Comparison of ENCODE assay signal across 8 mouse cellular contexts in the genomic region with DNA sequence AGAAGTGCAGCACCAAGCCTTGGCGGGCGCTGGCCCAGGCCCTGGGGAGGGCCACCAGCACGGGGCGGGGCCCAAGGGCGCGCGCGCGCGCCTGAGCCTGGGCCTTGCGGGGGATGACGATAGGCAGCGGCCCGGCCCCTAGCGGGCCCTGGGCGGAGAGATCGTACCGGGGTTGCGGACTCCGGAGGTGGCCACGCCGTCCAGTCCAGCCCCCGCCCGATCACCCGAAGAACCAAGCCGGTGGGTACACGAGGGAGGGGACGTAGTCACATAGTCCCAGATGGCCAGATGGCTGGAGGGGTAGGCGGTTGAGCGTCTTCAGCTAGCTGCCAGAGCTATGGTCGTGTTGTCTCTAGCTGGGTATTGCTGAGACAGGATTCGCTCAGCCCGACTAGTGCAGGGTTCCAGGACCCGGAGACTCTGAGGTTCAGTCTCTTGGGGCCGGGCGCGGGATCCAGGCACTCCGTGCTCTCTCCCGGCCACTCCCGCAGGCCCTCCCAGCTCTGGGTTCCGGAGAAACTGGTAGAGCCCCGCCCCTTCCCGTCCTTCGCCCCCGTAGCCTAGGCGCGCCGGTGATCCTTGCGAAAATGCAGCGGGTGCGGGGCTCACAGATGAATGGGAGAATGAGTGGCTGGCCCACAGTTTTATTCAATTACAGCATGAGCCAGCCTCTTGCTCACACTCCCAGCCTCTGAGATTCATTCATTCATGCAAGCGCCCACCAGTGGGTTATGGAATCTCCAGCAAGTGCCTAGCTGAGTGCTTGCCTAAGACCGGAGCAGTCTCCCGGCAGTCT. TPM values are rescaled to one million over a fixed set of nuclear protein-coding genes. Genes with fewer than 3 reads are reported as not detected.
A peak's percentile ranks its signal among the peaks of the same experiment; 100 is the strongest.
DNase-seq lines count a peak whose midpoint lies in the region; ATAC-seq and TF ChIP-seq lines count a peak whose summit lies in the region.

No protein-coding gene starts in this region.

- WGBS in hindbrain, postnatal 0 days: under 1% methylated on average over 54 of the region's 54 CpGs

- H3K9ac ChIP-seq in hindbrain, postnatal 0 days (replicated peaks; ENCODE audit: low read length): peak overlapping the region; percentile 72

- no peaks in the 10 kb centered on the region for H3K9me3 ChIP-seq in hindbrain, postnatal 0 days (ENCODE audit: low read length)
- H3K9me3 ChIP-seq in megakaryocyte, embryonic 14.5 days: no peaks in the 10 kb centered on the region

- H3K27me3 ChIP-seq in hindbrain, postnatal 0 days (ENCODE audit: insufficient read depth, low read length): no peaks in the 10 kb centered on the region
- no peaks in the 10 kb centered on the region for H3K27me3 ChIP-seq in megakaryocyte, embryonic 14.5 days (replicated peaks)

- H3K4me3 ChIP-seq in hindbrain, postnatal 0 days (ENCODE audit: low read length): peak overlapping the region; percentile 54
- peak overlapping the region; percentile 100 for H3K4me3 ChIP-seq in megakaryocyte, embryonic 14.5 days (replicated peaks)

- TF ChIP-seq CTCF in hindbrain, postnatal 0 days (IDR thresholded peaks at IDR 0.05; ENCODE audit: low read depth): no peak

- peak overlapping the region; percentile 87 for H3K27ac ChIP-seq in hindbrain, postnatal 0 days

- H3K4me2 ChIP-seq in hindbrain, postnatal 0 days (ENCODE audit: low read depth, low read length): peak overlapping the region; percentile 91

- intact Hi-C loops in left cerebral cortex, postnatal 10 days (cut with DNase I): no loop called here

- DNase-seq in cerebellum, postnatal 4 days (ENCODE audit: low spot score in 2 of 2): peak; percentile 41 to 55
- peak; percentile 74 to 80 for DNase-seq in gastrocnemius, adult 8-10 months (ENCODE audit: low spot score in 2 of 2)
- peak; percentile 77 for DNase-seq in hindbrain, postnatal 0 days (ENCODE audit: low spot score)
- peak; percentile 57 to 90 for DNase-seq in left cerebral cortex, postnatal 10 days (ENCODE audit: extremely low spot score in 1 of 2, low spot score in 2 of 2)
- DNase-seq in right cerebral cortex, postnatal 36 days (ENCODE audit: low spot score in 2 of 2): peak; percentile 69 to 78
- peak; percentile 73 to 81 for DNase-seq in urinary bladder, postnatal 36 days (ENCODE audit: low spot score in 2 of 2)

- ATAC-seq in activated CD4-positive, CD25-positive, alpha-beta regulatory T cell, adult 4 months: peak; percentile 67
- peak; percentile 55 for ATAC-seq in hindbrain, postnatal 0 days

- no peaks in the 10 kb centered on the region for H3K36me3 ChIP-seq in hindbrain, postnatal 0 days (ENCODE audit: insufficient read depth, low read length)
- H3K36me3 ChIP-seq in megakaryocyte, embryonic 14.5 days (replicated peaks; ENCODE audit: low read length): peaks cover 21% of the 10 kb centered on the region

- H3K4me1 ChIP-seq in hindbrain, postnatal 0 days (ENCODE audit: insufficient read depth, low read length): peaks cover 19% of the 10 kb centered on the region
- H3K4me1 ChIP-seq in megakaryocyte, embryonic 14.5 days: peaks cover 91% of the 10 kb centered on the region

RNA-seq across cellular contexts. Expression of gene Myo1c, which starts 1.3 kb away (rescaled TPM):
- polyA plus RNA-seq in activated CD4-positive, CD25-positive, alpha-beta regulatory T cell, adult 4 months (2017; shearing (Covaris generic)): 10 to 100 TPM; 15.7 to 25.1 TPM
- 10 to 100 TPM; 29.7 to 34.7 (median 32.1) TPM for total RNA-seq in gastrocnemius, adult 8-10 months (2022)
- total RNA-seq in hindbrain, postnatal 0 days (2014; rRNA removed): 20.5 and 22.4 TPM in 2 replicates
- polyA plus RNA-seq in hindbrain, postnatal 0 days (2015; fragmentation: Nextera tagmentation; extraction: Ambion mirVana): 9.3 and 9.5 TPM in 2 replicates
- total RNA-seq in left cerebral cortex, postnatal 10 days (2021): 10 to 100 TPM; 27.3 to 30.8 TPM
- polyA plus RNA-seq in megakaryocyte, embryonic 14.5 days (2012; ENCODE audit: insufficient read depth, low replicate concordance): 28.1 and 63.4 TPM in 2 replicates

RNA-seq across cellular contexts. Expression of gene Inpp5k, which starts 20.8 kb away (rescaled TPM):
- 100 to 1,000 TPM; 109 to 120 TPM for polyA plus RNA-seq in activated CD4-positive, CD25-positive, alpha-beta regulatory T cell, adult 4 months (2017; shearing (Covaris generic))
- 10 to 100 TPM; 20.2 to 25.3 (median 23.6) TPM for total RNA-seq in gastrocnemius, adult 8-10 months (2022)
- 52.1 and 53.2 TPM in 2 replicates for total RNA-seq in hindbrain, postnatal 0 days (2014; rRNA removed)
- polyA plus RNA-seq in hindbrain, postnatal 0 days (2015; fragmentation: Nextera tagmentation; extraction: Ambion mirVana): 38.8 and 43.9 TPM in 2 replicates
- total RNA-seq in left cerebral cortex, postnatal 10 days (2021): 10 to 100 TPM; 44.2 to 50.3 TPM
- polyA plus RNA-seq in megakaryocyte, embryonic 14.5 days (2012; ENCODE audit: insufficient read depth, low replicate concordance): 38.5 and 43.3 TPM in 2 replicates

RNA-seq across cellular contexts. Expression of gene Crk, which starts 27.4 kb away (rescaled TPM):
- 10 to 100 TPM; 12.0 to 13.8 TPM for polyA plus RNA-seq in activated CD4-positive, CD25-positive, alpha-beta regulatory T cell, adult 4 months (2017; shearing (Covaris generic))
- 10 to 100 TPM; 48.7 to 68.4 (median 50.0) TPM for total RNA-seq in gastrocnemius, adult 8-10 months (2022)
- total RNA-seq in hindbrain, postnatal 0 days (2014; rRNA removed): 83.3 and 111 TPM in 2 replicates
- 82.3 and 82.5 TPM in 2 replicates for polyA plus RNA-seq in hindbrain, postnatal 0 days (2015; fragmentation: Nextera tagmentation; extraction: Ambion mirVana)
- total RNA-seq in left cerebral cortex, postnatal 10 days (2021): 100 to 1,000 TPM; 123 to 129 TPM
- polyA plus RNA-seq in megakaryocyte, embryonic 14.5 days (2012; ENCODE audit: insufficient read depth, low replicate concordance): 62.5 and 120 TPM in 2 replicates

Comparison
In these comparisons a context has a peak if more than half of its experiments do, and no peak if none do; other contexts are left out.
1. Peak in every context shown above with its lines: DNase-seq, ATAC-seq, H3K4me3 ChIP-seq and H3K27ac ChIP-seq.